In genomic region chr6:145990578-145990977, GRCm38 (mm10) we compare ENCODE assay signal across 26 mouse cellular contexts. TPM values are rescaled to one million over a fixed set of nuclear protein-coding genes. Genes with fewer than 3 reads are reported as not detected.
"Had no signal": no experiment of that assay in that cellular context is flagged by ENCODE, and none has a peak within 500 bp of the region (broad histone marks: within the 10 kb centered on the region; RNA-seq: fewer than 3 reads in every experiment).

No protein-coding gene starts in this region.

- H3K4me2 ChIP-seq: heart, embryonic 11.5 days; heart, embryonic 13.5 days; heart, embryonic 15.5 days; hindbrain, embryonic 13.5 days; hindbrain, embryonic 15.5 days; kidney, embryonic 15.5 days; limb, embryonic 12.5 days; liver, embryonic 11.5 days; liver, embryonic 13.5 days had no signal

- H3K36me3 ChIP-seq: heart, embryonic 13.5 days; heart, embryonic 15.5 days; hindbrain, embryonic 13.5 days; hindbrain, embryonic 15.5 days; kidney, embryonic 15.5 days; limb, embryonic 10.5 days; limb, embryonic 12.5 days; liver, embryonic 13.5 days had no signal

- H3K9me3 ChIP-seq: heart, embryonic 13.5 days; heart, embryonic 15.5 days; hindbrain, embryonic 13.5 days; hindbrain, embryonic 15.5 days; kidney, embryonic 15.5 days; limb, embryonic 10.5 days; limb, embryonic 12.5 days; liver, embryonic 13.5 days had no signal

- DNase-seq: gastrocnemius, postnatal 36 days; heart, adult 18-20 months; heart, postnatal 14 days; heart, postnatal 36 days; kidney, adult 11 months; kidney, adult 2 months; kidney, adult 9 months; kidney, postnatal 14 days; kidney, postnatal 36 days; layer of hippocampus, adult 9-11 months; layer of hippocampus, postnatal 36 days; liver; liver, embryonic 13.5 days had no signal

- H3K9ac ChIP-seq: heart, embryonic 13.5 days; heart, embryonic 15.5 days; hindbrain, embryonic 13.5 days; hindbrain, embryonic 15.5 days; kidney, embryonic 15.5 days; limb, embryonic 12.5 days; liver, embryonic 13.5 days had no signal

- H3K27me3 ChIP-seq: heart, embryonic 13.5 days; heart, embryonic 15.5 days; hindbrain, embryonic 13.5 days; hindbrain, embryonic 15.5 days; kidney, embryonic 15.5 days; limb, embryonic 12.5 days; liver, embryonic 13.5 days had no signal

- ATAC-seq: hindbrain, postnatal 0 days; intestine, embryonic 16.5 days had no signal

- H3K4me1 ChIP-seq: hindbrain, embryonic 13.5 days; hindbrain, embryonic 15.5 days; limb, embryonic 10.5 days; limb, embryonic 12.5 days; liver, embryonic 13.5 days had no signal

- H3K4me3 ChIP-seq: heart, embryonic 13.5 days; heart, embryonic 15.5 days; hindbrain, embryonic 13.5 days; hindbrain, embryonic 15.5 days; kidney, embryonic 15.5 days; limb, embryonic 10.5 days; limb, embryonic 12.5 days; liver, embryonic 13.5 days had no signal

- H3K27ac ChIP-seq: heart, embryonic 13.5 days; heart, embryonic 15.5 days; hindbrain, embryonic 13.5 days; hindbrain, embryonic 15.5 days; hindbrain, postnatal 0 days; kidney, embryonic 15.5 days; kidney, postnatal 0 days; limb, embryonic 10.5 days; limb, embryonic 12.5 days; liver, embryonic 13.5 days had no signal

RNA-seq across cellular contexts. Expression of gene Sspn, which starts 59.1 kb away (rescaled TPM):
- total RNA-seq: granulocyte monocyte progenitor cell, adult 5-6 weeks had no signal
